Mouse (Mus musculus) adrenal gland (tissue): ENCODE results near the gene Olfr1444.

ENCODE experiments used
- intact Hi-C: fragments of 180-260 bp; cut with DNase I; formaldehyde crosslinking; loops from one replicate; pipeline ENCODE4 v1.15.1; 2025
- long read RNA-seq, 2 experiments: library from polyadenylated mRNA; unstranded; transcript quantifications; one replicate each; pipeline ENCODE4 v2.0.0; 2020; ENCODE audit warnings: borderline replicate concordance in 1 of 2; ENCODE audit not compliant: insufficient replicate concordance in 1 of 2

Olfr1444 gene
- long read RNA-seq, experiment 1, result 0 reads
- long read RNA-seq, experiment 2, result 0 reads

DNA sequence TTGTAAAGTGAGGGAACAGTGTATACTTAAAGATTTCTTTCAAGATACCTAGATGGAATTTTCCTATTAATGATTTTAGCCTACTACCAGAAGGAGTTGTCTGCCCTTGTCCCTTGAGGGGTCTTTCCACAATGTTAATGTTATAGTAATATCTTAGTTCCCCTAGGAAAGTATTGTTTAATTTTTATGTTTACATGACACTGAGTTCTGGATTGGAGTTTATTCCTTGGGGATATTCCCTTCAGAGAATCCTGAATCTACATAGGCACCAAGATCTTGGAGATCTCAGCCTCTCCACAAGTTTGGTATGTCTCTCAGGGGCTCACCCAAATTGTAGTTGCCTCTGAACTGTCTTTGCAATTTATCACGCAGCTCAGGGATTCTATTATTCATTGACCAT, at the start of gene Olfr1444:
Gene Olfr1444 (plus strand): TSS at position 301 of the 400 bp plus-strand sequence.
- intact Hi-C loops, result no loop called here

DNA sequence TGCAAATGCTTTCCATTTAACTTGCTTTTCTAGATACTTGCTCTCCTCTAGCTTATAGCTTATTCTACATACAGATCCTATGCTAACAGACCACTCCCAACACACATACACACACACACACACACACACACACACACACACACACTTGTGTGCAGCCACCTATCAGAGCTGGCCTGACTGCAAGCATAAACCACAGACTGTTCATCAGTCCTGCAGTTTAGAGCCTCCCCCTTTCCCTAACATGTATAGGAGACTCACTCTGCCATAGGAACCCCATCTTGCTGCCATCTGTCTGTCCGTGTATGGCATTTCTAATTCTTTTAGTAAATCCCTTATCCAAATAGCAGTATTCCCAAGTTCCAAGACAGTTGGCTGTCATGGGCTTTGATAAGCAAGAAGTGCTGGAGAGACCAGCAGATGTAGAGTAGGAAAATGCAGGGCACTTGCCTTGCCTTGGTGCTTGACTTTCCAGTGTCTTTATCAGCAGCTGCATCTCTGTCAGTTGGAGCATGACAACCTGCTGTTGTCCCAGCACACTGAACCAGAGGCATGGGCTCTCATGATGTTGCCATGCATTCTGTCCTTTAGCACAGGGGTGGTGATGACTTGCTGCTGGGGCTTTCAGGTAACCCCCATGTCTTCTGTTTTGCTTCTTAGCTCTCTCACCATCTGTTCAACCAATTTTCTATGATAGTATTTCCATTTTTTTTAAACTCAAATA, 44.3 kb upstream of the Olfr1444 start:
- intact Hi-C loops, result no loop called here

DNA sequence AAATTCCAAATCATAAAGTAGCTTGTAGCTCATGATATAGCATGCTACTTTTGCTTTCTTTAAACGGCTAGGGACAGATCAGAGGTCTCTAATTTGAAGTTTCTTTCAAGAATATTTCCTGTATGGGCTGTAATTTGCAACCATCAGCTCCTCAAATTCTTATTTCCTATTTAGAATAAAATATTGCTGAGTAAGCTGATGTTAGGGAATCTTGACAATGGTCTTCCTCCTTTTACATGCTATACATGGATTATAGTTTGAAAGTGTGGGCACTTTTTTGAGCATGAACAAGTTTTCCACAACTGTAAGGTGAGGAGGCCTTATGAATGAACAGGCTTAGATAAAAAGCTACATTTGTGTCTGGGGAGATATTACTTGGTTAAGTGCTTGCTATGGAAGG, 43.2 kb upstream of the Olfr1444 start:
- intact Hi-C loops, result no loop called here

DNA sequence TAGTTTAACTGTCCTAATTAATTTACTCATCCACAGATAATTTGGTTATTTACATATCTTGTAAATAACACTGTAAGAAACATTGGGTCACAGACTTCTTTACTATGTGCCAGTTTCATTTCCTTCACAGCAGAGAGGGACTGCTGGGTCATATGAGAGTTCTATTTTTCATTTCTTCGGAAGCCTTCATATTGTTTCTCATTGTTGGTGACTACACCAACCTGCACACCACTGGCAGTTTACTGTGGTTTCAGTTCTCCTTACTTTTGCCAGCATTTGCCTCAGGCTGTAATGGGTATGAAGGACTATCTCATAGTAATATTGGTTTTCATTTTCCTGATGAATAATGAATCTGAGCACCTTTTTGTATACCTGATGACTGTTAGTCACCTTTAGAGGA, 38.6 kb upstream of the Olfr1444 start:
- intact Hi-C loops, result no loop called here

DNA sequence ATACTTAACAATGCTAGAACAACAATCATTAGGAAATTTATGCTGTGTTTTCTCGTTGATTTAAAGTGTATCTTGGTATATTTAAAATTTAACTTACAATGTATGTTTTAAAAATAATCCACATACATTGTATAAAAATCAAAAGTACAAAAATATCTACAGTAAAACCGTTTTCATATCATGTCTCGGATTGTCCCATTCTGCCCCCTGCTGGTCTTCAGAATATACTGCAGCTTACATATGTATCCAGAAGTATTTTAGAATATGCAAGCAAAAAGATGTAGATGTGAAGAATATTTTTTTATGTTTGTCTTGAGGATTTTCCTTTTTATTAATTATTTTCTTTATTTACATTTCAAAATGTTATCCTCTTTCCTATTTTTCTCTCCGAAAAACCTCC, 36.7 kb upstream of the Olfr1444 start:
- intact Hi-C loops, result loop anchor here (5.0 kb wide), 2 partner anchors 98 to 303 kb away; no protein-coding TSS in a partner anchor

DNA sequence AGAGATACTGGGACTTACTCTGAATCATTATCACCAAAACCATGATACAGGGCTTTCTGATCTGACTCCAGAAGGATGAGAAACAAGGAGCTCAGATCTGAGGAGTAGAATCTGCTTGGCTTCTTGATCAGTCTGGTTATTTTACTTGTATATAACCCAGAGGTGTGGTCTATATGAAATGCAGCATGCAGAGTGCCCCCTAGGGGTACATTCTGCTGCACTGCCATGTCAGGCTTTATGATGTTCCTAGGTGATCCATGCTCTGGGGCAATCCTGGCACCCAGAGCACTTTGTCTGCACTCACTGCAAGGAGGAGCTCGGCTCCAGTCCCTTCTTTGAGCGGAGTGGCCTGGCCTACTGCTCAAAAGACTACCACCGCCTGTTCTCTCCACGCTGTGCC, 32.5 kb upstream of the Olfr1444 start:
- intact Hi-C loops, result loop anchor here (5.0 kb wide), 2 partner anchors 102 to 307 kb away; no protein-coding TSS in a partner anchor

DNA sequence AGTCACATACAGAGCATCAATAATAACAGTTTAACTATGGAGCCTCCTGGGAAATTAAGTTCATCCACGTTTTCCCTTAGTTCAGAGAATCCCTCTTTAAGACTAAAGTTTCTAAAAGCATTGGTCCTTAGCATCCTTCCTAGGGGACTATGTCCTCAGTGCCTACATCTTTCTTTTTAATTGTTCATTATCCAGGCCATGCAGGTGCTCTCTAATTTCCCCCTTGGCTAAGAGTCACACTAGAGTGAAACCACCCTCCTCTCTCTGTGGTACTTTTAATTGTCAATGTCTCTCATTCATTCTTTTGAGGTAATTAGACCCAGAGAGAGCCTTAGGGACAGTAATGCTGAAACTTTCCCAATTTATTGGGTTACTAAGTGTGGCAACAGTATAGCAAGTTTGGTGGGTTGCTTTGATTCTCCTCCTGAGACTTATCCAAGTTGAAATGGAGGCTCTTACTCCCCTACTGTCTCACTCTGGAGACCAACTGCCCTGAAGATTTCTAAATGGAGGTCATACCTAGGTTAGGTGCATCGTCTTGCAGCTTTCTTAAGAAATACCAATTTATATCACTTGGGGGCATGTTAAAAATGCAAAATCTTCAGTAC, 26.2 kb upstream of the Olfr1444 start:
- intact Hi-C loops, result no loop called here

DNA sequence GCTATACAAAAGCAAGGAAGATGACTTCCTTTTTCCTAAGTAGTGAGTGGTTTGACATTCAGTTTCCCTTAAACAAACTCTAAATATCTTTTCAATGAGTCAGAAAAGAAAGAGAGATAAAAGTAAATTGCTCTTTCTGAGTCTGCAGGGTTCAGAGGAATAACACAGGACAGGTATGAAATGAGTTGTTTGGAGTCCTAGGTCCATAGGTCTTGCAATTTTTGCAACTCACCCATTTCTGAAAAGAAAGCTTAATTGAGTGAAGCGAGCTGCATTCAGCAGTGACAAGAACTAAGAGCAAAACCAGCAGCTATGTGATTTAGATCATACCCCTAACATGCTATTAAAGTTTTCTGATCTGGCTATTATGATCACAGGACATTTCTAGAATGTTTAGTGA, 25.5 kb upstream of the Olfr1444 start:
- intact Hi-C loops, result no loop called here

DNA sequence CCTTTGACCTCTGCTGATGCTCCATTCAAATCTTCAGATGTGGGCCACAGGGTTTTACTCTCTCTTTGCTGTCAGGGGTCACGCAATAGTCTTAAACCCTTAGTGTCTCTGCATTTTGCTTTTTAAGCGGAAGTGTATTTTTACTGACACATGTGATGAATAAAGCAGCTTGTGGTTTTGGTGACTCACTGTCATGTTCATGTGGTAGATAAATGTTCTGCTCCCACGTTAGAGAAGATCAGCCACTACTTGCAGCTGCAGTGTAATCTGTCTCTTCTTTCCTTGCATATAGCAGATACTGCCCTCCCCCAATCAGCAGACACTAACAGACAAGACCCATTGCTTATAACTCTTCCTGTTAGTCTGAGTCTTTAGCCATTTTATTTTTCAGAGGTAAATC, 23.5 kb upstream of the Olfr1444 start:
- intact Hi-C loops, result no loop called here

DNA sequence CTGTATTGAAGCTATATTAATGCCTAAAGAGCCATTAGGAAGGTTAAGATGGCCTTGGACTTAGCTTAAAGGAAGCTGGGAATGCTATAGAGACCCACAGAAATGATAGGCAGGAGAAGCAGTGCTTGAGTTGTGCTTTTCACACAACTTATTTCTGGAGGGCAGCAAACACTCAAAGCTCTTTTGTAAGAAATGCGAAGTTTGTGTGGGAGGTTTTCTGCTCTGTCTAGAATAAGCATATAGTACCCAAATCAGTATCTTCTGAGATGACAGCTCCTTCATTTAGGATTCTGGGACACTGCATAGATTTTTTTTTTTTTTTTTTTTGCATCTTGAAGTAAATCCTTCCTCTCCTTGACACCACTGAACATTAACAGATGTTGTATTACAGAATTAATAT, 18.6 kb upstream of the Olfr1444 start:
- intact Hi-C loops, result no loop called here

DNA sequence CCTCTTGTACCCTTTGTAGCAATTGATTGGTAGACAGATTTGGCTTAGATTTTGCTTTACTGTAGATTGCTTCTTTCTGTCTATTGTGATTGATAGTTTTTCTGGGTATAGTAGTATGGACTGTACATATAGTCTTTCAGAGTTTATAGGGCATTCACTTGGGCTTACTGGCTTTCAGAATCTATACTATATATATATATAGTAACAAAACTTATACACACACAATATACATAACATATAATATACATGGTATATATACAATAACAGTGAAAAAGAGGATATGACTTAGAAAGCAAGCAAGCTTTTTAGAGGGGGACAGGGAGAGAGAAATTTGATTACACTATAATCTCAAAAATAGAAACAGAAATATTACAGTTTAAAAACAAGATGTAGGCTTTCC, 10.7 kb upstream of the Olfr1444 start, which contains the start of gene Gm5244:
Gene Gm5244 (plus strand): TSS at position 301 of the 400 bp plus-strand sequence.
- intact Hi-C loops, result no loop called here

DNA sequence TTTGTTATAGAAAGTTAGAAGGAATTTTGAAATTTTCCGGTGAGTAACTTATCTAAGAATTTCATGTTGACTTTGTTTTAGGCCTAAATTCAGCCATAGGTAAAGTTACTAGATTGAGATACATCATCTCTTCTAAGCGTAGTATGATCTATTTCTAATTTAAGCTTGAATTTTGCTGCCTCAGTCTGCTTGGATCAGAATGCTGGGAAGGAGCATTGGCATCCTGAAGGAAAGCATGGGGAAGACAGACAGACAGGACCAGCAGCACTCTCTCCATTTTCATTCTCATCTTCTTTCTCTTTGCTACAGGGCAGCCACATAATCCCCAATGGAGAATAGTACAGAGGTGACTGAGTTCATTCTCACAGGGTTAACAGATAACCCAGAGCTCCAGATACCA, 26.5 kb downstream of the Olfr1444 start, which contains the start of gene Olfr1445:
Gene Olfr1445 (plus strand): TSS at position 301 of the 400 bp plus-strand sequence.
- intact Hi-C loops, result no loop called here

DNA sequence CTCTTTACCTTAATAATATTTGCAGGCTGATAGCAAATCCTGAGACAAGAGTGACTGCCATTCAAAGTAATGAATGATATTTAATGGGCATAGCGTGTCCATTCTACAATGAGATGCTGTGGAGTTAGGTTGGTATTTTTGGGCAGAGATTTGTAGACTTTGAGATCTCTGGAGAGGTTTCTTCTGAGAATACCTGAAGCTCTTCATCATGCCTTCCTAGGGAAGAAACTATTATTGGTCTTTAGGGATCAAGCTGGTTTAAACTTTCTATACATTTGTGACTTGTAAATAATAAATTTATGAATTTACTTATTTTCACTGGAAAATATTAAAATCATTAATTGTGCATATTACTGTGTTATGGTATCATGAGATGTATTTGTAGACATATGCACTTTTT, 36.3 kb downstream of the Olfr1444 start, which contains the start of gene Olfr1446:
Gene Olfr1446 (minus strand): TSS at position 101 of the 400 bp plus-strand sequence.
- intact Hi-C loops, result no loop called here

DNA sequence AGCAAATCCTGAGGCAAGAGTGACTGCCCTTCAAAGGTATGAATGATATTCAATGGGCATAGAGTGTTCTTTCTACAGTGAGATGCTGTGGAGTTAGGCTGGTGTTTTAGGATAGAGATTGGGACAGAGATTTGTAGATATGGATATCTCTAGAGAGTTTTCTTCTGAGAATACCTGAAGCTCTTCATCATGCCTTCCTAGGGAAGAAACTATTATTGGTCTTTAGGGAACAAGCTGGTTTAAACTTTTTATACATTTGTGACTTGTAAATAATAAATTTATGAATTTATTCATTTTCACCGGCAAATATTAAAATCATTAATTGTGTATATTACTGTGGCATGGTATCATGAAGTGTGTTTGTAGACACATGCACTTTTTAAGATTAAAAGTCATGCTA, 46.6 kb downstream of the Olfr1444 start, which contains the start of gene Olfr1447:
Gene Olfr1447 (minus strand): TSS at position 101 of the 400 bp plus-strand sequence.
- intact Hi-C loops, result no loop called here
